Mouse (Mus musculus) embryonic facial prominence, embryonic 13.5 days (tissue): ENCODE measurements around the gene Chn2. TPM values are rescaled to one million over a fixed set of nuclear protein-coding genes. Genes with fewer than 3 reads are reported as not detected.

Experiments used
- ATAC-seq: fragments of 200-750 bp; cut with Nextera tagmentation; 2 replicates; pipeline ENCODE4 v1.8.0; 2017; ENCODE audit warnings: low read depth; ENCODE audit not compliant: insufficient number of reproducible peaks, insufficient read depth, low FRiP score, low TSS enrichment
- H3K27ac ChIP-seq: fragments of 300-500 bp; sonication (generic); 2 replicates; pipeline ENCODE4 v1.5.1; 2015; ENCODE audit warnings: moderate library complexity, mild to moderate bottlenecking, inconsistent platforms
- H3K27me3 ChIP-seq: fragments of 300-500 bp; sonication (generic); 2 replicates; pipeline ENCODE4 v1.6.1; 2015; ENCODE audit warnings: mild to moderate bottlenecking, inconsistent platforms
- H3K36me3 ChIP-seq: fragments of 300-500 bp; sonication (generic); 2 replicates; pipeline ENCODE4 v1.6.1; 2015; ENCODE audit warnings: mild to moderate bottlenecking, inconsistent platforms
- H3K4me1 ChIP-seq: fragments of 300-500 bp; sonication (generic); 2 replicates; pipeline ENCODE4 v1.6.1; 2015; ENCODE audit warnings: inconsistent platforms
- H3K4me2 ChIP-seq: fragments of 300-500 bp; sonication (generic); 2 replicates; pipeline ENCODE4 v1.6.1; 2015; ENCODE audit warnings: moderate library complexity, mild to moderate bottlenecking, inconsistent platforms
- H3K4me3 ChIP-seq: fragments of 300-500 bp; sonication (generic); 2 replicates; pipeline ENCODE4 v1.5.1; 2015; ENCODE audit warnings: mild to moderate bottlenecking, inconsistent platforms
- H3K9ac ChIP-seq: fragments of 300-500 bp; sonication (generic); 2 replicates; pipeline ENCODE4 v1.6.1; 2015; ENCODE audit warnings: mild to moderate bottlenecking, inconsistent platforms
- H3K9me3 ChIP-seq: fragments of 300-500 bp; sonication (generic); 2 replicates; pipeline ENCODE4 v1.6.1; 2016; ENCODE audit warnings: inconsistent platforms
- WGBS: fragments of 180-500 bp; shearing (Covaris S2); methylation state at CpG from one replicate; pipeline ENCODE4 v1.1.7; 2015; ENCODE audit warnings: mixed read lengths; 5-methylcytosine and 5-hydroxymethylcytosine counted together
- polyA plus RNA-seq: library from polyadenylated mRNA; unstranded; fragments of >200 nt; fragmentation: Nextera tagmentation; extraction: Ambion mirVana; gene quantifications from 2 replicates; pipeline ENCODE4 v1.2.1, GENCODE M21; 2015

Gene Chn2
- polyA plus RNA-seq, 1 experiment from 2014 or later, result 9.7 TPM

DNA sequence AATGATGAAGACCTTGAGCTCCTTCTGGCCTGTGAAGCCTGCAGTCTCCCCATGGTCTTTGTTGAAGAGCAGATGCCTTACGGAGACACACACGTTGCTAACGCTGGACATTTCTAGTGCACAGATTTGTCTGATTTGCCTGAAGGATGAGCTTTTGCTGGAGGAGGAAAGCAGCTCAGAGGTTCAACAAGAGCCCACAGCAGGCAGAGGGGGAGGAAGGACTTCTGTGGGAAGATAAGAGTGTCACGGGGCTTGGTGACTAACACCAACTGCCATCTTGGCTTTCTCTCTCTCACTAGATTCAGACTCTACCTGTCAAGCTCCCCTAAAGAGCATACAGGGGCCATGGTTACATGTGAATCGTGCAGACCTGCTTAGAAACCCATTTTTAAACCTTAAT is 37.3 kb downstream of the Chn2 start:
- Histone ChIP-seq H3K36me3 (no peaks in the 10 kb centered on the region), H3K27me3 (no peaks in the 10 kb centered on the region), H3K4me1 (peaks cover 4% of the 10 kb centered on the region; the same call in 1 of the 2 replicates), H3K27ac (no peak overlapping the region), H3K9me3 (no peaks in the 10 kb centered on the region), H3K9ac (no peak overlapping the region), H3K4me2 (no peak overlapping the region), H3K4me3 (no peak overlapping the region)
- WGBS, result 90% methylated on average over 5 of the region's 5 CpGs
- no peak for ATAC-seq

DNA sequence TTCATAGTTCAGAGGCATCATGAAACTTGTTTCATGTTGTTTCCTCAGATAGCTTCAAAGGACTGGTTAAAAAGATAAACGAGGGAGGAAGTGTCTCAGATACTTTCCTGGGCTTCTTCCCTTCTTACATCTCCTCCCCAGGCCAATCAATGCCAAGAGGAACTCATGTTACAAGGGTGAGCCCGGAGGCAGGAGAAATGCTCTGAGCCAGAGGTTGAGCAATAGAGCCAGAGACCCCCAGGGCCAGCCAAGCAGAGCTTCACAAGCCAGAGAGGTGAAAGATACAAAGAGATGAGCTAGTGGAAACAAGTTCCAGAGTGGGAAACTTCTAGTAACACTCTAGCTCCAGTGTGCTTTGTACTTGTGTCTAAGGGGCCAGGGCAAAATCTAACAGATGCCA is 38.9 kb downstream of the Chn2 start:
- Histone ChIP-seq H3K9me3 (no peaks in the 10 kb centered on the region), H3K4me2 (no peak overlapping the region), H3K36me3 (no peaks in the 10 kb centered on the region), H3K27ac (no peak overlapping the region), H3K4me1 (peaks cover 7% of the 10 kb centered on the region; the same call in 1 of the 2 replicates), H3K27me3 (no peaks in the 10 kb centered on the region), H3K9ac (no peak overlapping the region), H3K4me3 (no peak overlapping the region)
- WGBS, result 36% methylated on average over 2 of the region's 2 CpGs
- ATAC-seq, result no peak

DNA sequence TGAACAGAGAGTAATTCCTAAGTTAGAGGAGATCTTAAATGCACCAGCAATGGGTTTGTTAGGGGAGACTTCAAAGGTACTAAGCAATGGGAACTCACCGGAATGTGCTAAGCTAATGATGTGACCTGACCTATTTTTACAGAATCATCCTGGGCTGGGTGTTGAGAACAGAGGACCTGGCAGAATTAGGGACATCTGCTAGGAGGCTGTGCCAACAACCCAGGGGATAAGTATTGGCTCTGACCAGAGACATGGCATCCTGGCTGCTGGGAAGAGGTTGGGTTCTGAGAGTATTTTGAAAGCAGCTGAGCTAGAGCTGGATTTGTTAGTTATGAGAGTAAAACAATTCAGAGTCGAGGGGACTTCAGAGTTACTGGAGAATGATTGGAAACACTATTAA is 40.5 kb downstream of the Chn2 start:
- ATAC-seq, result no peak
- H3K4me1 ChIP-seq, result peaks cover 11% of the 10 kb centered on the region; the same call in 1 of the 2 replicates
- no peak overlapping the region for H3K4me2 ChIP-seq
- no peaks in the 10 kb centered on the region for H3K27me3 ChIP-seq
- 86% methylated on average over 2 of the region's 2 CpGs for WGBS
- H3K9ac ChIP-seq, result no peak overlapping the region
- H3K27ac ChIP-seq, result no peak overlapping the region
- H3K9me3 ChIP-seq, result no peaks in the 10 kb centered on the region
- H3K36me3 ChIP-seq, result no peaks in the 10 kb centered on the region
- no peak overlapping the region for H3K4me3 ChIP-seq

DNA sequence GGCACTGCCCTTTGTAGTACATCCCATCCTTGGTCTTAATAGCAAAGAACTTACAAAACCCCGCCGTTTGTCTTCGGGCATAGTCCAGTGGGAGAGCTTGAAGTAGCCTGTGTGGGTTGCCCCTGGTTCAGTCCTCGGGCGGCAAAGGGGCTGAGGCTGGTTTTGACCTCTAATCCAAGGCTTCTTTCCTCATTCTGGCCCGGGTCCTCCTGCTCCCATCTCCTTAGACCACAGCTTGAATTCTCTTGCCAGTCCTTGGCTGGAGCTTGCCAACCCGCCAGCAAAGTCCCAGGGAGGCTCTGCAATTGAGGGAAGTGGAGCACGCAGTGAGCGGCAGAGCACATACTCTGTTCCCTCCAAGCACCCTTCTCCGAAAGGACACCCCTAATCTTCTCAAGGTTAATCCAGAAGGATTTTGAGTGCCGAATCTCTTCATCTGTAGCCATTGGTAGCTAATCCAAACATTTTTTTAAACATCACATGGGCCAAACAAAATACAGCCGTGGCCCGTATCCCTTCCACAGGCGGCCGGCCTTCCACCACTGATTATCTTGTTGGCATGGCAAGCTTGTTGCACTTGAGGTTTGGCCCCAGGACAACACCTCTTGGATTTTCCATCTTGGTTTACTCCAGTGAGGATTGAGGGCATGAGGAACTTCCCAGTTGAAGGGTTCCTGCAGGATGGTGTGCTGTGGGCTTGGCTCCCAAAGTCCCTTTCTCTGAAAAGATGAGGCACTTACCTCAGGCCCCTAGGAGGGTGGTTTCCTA is 41.3 kb downstream of the Chn2 start:
- H3K9ac ChIP-seq, result no peak overlapping the region
- no peak overlapping the region for H3K4me3 ChIP-seq
- no peaks in the 10 kb centered on the region for H3K36me3 ChIP-seq
- H3K4me1 ChIP-seq, result peaks cover 11% of the 10 kb centered on the region; the same call in 1 of the 2 replicates
- WGBS, result 91% methylated on average over 15 of the region's 15 CpGs
- H3K9me3 ChIP-seq, result no peaks in the 10 kb centered on the region
- H3K27ac ChIP-seq, result no peak overlapping the region
- no peak for ATAC-seq
- no peak overlapping the region for H3K4me2 ChIP-seq
- no peaks in the 10 kb centered on the region for H3K27me3 ChIP-seq

DNA sequence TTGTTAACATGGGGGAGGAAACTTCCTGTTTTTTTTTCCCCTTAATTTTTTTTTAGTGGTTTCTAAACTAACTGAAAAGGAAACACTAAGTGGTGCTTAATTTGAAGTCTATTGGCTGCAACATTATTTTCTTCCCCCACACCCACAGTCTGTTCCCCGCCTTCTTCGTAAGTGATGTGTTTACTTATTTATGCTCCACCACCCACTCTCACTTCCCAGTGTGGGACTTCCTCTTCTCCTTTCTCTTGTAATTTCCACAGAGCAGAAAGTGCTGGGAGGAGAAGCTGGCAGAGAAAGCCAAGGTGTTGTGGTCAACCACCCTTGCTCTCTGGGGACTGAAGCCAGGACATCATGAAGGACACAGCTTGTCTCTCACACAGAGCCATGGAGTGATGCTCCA is 43.2 kb downstream of the Chn2 start:
- ATAC-seq, result no peak
- Histone ChIP-seq H3K4me3 (no peak overlapping the region), H3K27me3 (no peaks in the 10 kb centered on the region), H3K36me3 (no peaks in the 10 kb centered on the region), H3K9ac (no peak overlapping the region), H3K27ac (no peak overlapping the region), H3K4me1 (peaks cover 11% of the 10 kb centered on the region; the same call in 1 of the 2 replicates), H3K9me3 (no peaks in the 10 kb centered on the region), H3K4me2 (no peak overlapping the region)
- WGBS, result 83% methylated on average over 2 of the region's 2 CpGs

DNA sequence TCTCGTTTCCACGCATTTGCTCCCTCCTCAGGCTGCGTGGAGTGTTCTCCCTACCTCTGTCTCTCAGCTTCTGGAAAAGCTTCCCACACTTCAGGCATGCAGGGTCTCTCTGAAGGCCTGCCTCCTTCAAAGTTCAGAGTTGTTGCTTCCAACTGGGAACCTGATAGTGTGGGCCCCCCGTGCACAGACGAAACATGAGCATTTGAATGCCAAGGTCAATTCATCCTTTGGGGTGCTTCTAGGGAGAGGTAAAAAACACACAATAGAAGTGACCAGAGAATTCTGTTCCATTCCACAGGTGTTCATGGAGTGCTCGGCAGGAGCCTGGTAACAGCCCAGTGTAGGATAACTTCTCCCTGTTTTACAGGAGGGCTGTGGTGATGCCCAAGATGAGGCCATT is 44.7 kb downstream of the Chn2 start:
- Histone ChIP-seq H3K4me3 (no peak overlapping the region), H3K9ac (no peak overlapping the region), H3K9me3 (no peaks in the 10 kb centered on the region), H3K4me1 (peaks cover 11% of the 10 kb centered on the region; the same call in 1 of the 2 replicates), H3K4me2 (no peak overlapping the region), H3K27ac (no peak overlapping the region), H3K36me3 (no peaks in the 10 kb centered on the region), H3K27me3 (no peaks in the 10 kb centered on the region)
- WGBS, result 60% methylated on average over 6 of the region's 6 CpGs
- no peak for ATAC-seq

DNA sequence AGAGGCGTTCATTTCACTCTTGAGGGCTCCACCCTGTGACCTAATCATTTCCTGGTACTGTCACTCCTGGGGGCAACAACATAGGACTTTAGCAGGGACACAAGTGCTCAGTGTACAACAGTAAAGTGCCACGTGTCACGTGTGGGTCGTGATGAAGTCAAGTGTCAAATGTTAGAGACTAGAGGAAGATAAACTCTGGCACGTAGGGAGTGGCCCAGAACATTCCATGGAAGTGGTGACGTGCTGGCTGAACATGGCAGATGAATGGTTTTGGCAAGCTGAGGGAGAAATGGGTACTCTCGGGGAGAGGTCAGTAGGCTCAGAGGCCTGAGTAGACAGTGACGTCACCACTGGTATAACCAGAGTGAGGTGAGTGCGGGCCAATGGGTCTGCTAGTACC is 45.7 kb downstream of the Chn2 start:
- Histone ChIP-seq H3K4me2 (no peak overlapping the region), H3K27me3 (no peaks in the 10 kb centered on the region), H3K4me3 (no peak overlapping the region), H3K36me3 (no peaks in the 10 kb centered on the region), H3K4me1 (peaks cover 11% of the 10 kb centered on the region; the same call in 1 of the 2 replicates), H3K27ac (no peak overlapping the region), H3K9me3 (no peaks in the 10 kb centered on the region), H3K9ac (no peak overlapping the region)
- no peak for ATAC-seq
- WGBS, result 64% methylated on average over 9 of the region's 9 CpGs

DNA sequence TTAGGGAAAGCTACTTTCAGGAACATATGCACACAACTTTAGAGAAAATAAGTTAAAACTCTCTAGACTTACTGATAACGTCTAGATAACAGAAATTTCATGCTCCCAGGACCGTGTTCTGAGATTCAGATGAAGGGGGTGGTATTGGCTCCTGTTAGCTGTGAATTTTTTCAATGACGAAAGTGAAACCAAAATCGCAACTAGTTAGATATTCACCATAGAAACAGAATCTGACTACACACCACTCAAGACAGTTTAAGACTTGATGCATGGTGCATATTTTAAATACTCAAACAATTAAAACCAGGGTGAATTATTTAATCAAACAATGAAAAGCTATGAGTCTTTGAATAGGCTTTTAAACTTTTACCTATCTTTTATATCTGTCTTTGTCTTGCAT is 48.8 kb downstream of the Chn2 start:
- peaks cover 13% of the 10 kb centered on the region for H3K4me1 ChIP-seq
- no peak for ATAC-seq
- H3K36me3 ChIP-seq, result no peaks in the 10 kb centered on the region
- H3K9me3 ChIP-seq, result no peaks in the 10 kb centered on the region
- H3K9ac ChIP-seq, result no peak overlapping the region
- no peaks in the 10 kb centered on the region for H3K27me3 ChIP-seq
- 76% methylated on average over 4 of the region's 4 CpGs for WGBS
- H3K27ac ChIP-seq, result no peak overlapping the region
- no peak overlapping the region for H3K4me2 ChIP-seq
- H3K4me3 ChIP-seq, result no peak overlapping the region

DNA sequence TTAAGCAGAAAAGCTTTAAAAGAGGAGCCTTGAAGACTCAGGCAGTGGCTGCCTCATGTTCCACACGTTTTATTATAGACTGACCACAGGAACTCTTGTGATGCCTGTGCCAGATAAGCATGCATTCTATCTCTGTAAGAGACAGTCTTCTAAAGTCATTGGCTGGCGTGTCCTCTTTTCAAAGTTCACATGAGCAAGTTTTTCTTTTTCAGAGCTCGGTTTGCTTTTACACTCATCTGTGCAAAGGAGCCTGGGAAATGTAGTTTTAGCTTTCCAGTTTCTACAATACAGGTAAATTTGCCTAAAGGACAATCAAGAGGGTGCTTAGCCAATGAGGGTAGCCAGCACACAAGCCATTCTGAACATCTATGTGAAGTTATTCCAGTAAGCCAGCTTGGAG is 51.5 kb downstream of the Chn2 start:
- Histone ChIP-seq H3K27me3 (0 out of 2 replicates have a peak, but pooled peaks cover 3% of the 10 kb centered on the region), H3K36me3 (no peaks in the 10 kb centered on the region), H3K9me3 (no peaks in the 10 kb centered on the region), H3K27ac (no peak overlapping the region), H3K4me2 (no peak overlapping the region), H3K4me3 (no peak overlapping the region), H3K9ac (no peak overlapping the region), H3K4me1 (peaks cover 6% of the 10 kb centered on the region)
- no peak for ATAC-seq
- 68% methylated on average over 3 of the region's 3 CpGs for WGBS

DNA sequence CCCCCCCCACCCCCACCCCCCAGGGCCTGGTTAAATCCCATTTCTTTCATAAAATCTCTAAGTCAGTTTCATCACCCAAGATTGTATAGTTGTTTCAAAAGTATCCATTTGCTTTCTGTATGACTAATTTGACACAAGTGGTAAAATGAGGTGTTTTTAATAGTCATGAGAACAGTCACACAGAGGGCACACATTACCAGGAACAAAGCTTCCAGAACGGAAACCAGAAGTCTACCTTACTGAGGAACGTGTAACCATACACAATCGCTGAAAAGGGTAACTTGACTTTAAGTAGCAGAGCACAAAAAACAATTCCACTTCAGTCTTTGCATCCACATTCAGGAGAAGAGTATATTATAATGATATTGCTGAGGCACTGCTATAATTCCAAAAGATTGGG is 53.6 kb downstream of the Chn2 start:
- no peak for ATAC-seq
- Histone ChIP-seq H3K4me1 (peaks cover 6% of the 10 kb centered on the region), H3K9me3 (no peaks in the 10 kb centered on the region), H3K4me2 (no peak overlapping the region), H3K27me3 (peaks cover 9% of the 10 kb centered on the region; the same call in 1 of the 2 replicates), H3K36me3 (no peaks in the 10 kb centered on the region), H3K27ac (no peak overlapping the region), H3K9ac (no peak overlapping the region), H3K4me3 (no peak overlapping the region)
- WGBS, result 64% methylated on average over 3 of the region's 3 CpGs

DNA sequence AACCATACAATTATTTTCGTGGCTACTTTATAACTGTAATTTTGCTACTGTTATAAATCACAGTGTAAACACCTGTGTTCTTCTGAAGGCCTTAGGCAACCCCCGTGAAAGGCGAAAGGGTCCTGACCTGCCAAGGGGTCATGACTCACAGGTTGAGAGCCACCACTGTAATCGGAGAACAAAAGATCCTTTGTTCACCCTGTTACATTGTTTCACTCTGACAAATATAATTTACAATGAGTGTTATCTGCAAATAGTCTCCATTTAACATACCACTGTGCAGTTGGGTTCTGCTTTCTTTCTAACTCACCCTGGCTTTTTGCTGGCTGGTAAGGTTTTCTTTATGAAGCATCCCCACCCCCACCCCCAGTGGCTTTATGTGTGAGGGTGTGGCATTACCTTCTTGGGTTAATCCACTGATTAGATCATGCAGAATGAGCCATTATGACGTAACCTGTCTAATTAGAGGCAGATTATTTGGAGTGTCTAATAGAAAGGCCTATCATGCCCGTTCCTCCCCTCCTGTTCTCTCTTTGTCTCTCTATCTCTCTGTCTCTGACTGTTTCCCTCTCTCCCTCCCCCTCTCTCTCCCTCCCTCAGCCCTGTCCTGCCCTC is 56.9 kb downstream of the Chn2 start:
- no peak for ATAC-seq
- H3K27me3 ChIP-seq, result peaks cover 9% of the 10 kb centered on the region; the same call in 1 of the 2 replicates
- H3K9ac ChIP-seq, result no peak overlapping the region
- no peak overlapping the region for H3K4me3 ChIP-seq
- no peaks in the 10 kb centered on the region for H3K36me3 ChIP-seq
- no peaks in the 10 kb centered on the region for H3K9me3 ChIP-seq
- no peak overlapping the region for H3K27ac ChIP-seq
- no peak overlapping the region for H3K4me2 ChIP-seq
- no peaks in the 10 kb centered on the region for H3K4me1 ChIP-seq
- WGBS, result 26% methylated on average over 6 of the region's 6 CpGs

DNA sequence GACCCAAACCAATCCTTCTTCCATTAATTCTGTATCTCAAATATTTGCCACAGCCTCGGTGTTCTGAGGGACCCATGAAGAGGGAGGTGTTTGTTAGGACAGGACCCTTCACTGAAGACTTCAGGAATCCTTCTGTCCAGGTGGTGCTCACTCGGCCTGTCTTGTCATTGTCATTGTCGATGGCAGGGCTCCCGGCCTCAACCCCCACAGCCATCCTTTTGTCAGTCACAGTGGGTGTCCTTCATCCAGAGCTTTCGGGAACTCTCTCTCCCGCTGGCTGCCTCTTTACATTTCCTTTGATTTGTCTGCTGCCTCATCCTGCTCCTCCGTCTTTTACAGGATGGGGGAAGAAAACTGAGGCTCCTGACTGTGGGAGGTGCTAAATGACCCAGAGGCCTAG is 57.5 kb downstream of the Chn2 start:
- 17% methylated on average over 7 of the region's 7 CpGs for WGBS

More for the DNA sequence above, 57.5 kb downstream of the Chn2 start:
- no peaks in the 10 kb centered on the region for H3K4me1 ChIP-seq
- H3K27ac ChIP-seq, result no peak overlapping the region
- ATAC-seq, result no peak
- H3K4me2 ChIP-seq, result no peak overlapping the region
- no peaks in the 10 kb centered on the region for H3K9me3 ChIP-seq
- H3K4me3 ChIP-seq, result no peak overlapping the region
- no peak overlapping the region for H3K9ac ChIP-seq
- no peaks in the 10 kb centered on the region for H3K36me3 ChIP-seq
- peaks cover 9% of the 10 kb centered on the region; the same call in 1 of the 2 replicates for H3K27me3 ChIP-seq
